Mouse (Mus musculus): ENCODE results near the gene Cdv3. TPM values are rescaled to one million over a fixed set of nuclear protein-coding genes. Genes with fewer than 3 reads are reported as not detected.

Gene Cdv3
- 10 to 100 TPM; 57.2 to 61.7 TPM for polyA plus RNA-seq (2017; shearing (Covaris generic))

GRCm38 (mm10) chr9:103365290-103366247 lies at the start of gene Cdv3:
Gene Cdv3 (minus strand): TSS chr9:103365840.

GRCm38 (mm10) chr9:103304927-103305326 lies 60.7 kb downstream of the Cdv3 start, which contains the start of the genes 1300017J02Rik and Topbp1:
Gene 1300017J02Rik (minus strand): TSS chr9:103305082.
Gene Topbp1 (plus strand): TSS chr9:103305215.

Other genes starting within 250 kb of the Cdv3 start
- gene Srprb, start 163.7 kb downstream of the Cdv3 start, polyA plus RNA-seq (2017; shearing (Covaris generic)): 10 to 100 TPM; 32.4 to 34.7 TPM
- 1 to 10 TPM; 2.8 to 3.8 TPM for gene Gm20425, start 135.5 kb downstream of the Cdv3 start, polyA plus RNA-seq (2017; shearing (Covaris generic))
- gene Trf, start 135.4 kb downstream of the Cdv3 start, polyA plus RNA-seq (2017; shearing (Covaris generic)): 10 to 100 TPM in 1 of 2 experiments, 1 to 10 TPM in 1; 4.7 to 16.0 TPM
- gene 1300017J02Rik, start 60.8 kb downstream of the Cdv3 start, polyA plus RNA-seq (2017; shearing (Covaris generic)): 1 to 10 TPM in 1 of 2 experiments, under 1 TPM in 1; 0.74 to 1.5 TPM
- gene Topbp1, start 60.6 kb downstream of the Cdv3 start, polyA plus RNA-seq (2017; shearing (Covaris generic)): 10 to 100 TPM; 68.3 to 80.1 TPM
- 1 to 10 TPM; 1.3 to 2.0 TPM for gene Bfsp2, start 114.6 kb upstream of the Cdv3 start, polyA plus RNA-seq (2017; shearing (Covaris generic))

Data from activated CD4-positive, CD25-positive, alpha-beta regulatory T cell (primary cell).